Comparison of ENCODE assay signal across 20 mouse cellular contexts in genomic region chr2:92723618-92724263, GRCm38 (mm10).
DNase-seq lines count a peak whose midpoint lies in the region; ATAC-seq lines count a peak whose summit lies in the region.
"Had no signal": no experiment of that assay in that cellular context is flagged by ENCODE, and none has a peak within 500 bp of the region (broad histone marks: within the 10 kb centered on the region; RNA-seq: fewer than 3 reads in every experiment).

No protein-coding gene starts in this region.

- H3K4me1 ChIP-seq in hindbrain, embryonic 13.5 days (replicated peaks): peaks cover 39% of the 10 kb centered on the region
- H3K4me1 ChIP-seq in hindbrain, embryonic 10.5 days (replicated peaks): peaks cover 19% of the 10 kb centered on the region
- H3K4me1 ChIP-seq in forebrain, embryonic 13.5 days: peaks cover 20% of the 10 kb centered on the region
- peaks cover 23% of the 10 kb centered on the region for H3K4me1 ChIP-seq in hindbrain, embryonic 16.5 days (ENCODE audit: control insufficient read depth, insufficient read depth, low read depth, low read length)
- H3K4me1 ChIP-seq: embryonic facial prominence, embryonic 12.5 days; limb, embryonic 12.5 days; liver, embryonic 13.5 days had no signal

- H3K27ac ChIP-seq in hindbrain, embryonic 13.5 days: peak overlapping the region; percentile 76
- no peak overlapping the region for H3K27ac ChIP-seq in hindbrain, embryonic 10.5 days
- peak overlapping the region; percentile 51 for H3K27ac ChIP-seq in forebrain, embryonic 13.5 days
- peak overlapping the region; percentile 61 for H3K27ac ChIP-seq in hindbrain, embryonic 16.5 days (ENCODE audit: low read depth, low read length)
- H3K27ac ChIP-seq: embryonic facial prominence, embryonic 12.5 days; left cerebral cortex, adult 2 months; limb, embryonic 12.5 days; liver, embryonic 13.5 days; lung, embryonic 15.5 days; macrophage had no signal

- no peak overlapping the region for H3K4me3 ChIP-seq in hindbrain, embryonic 13.5 days
- no peak overlapping the region for H3K4me3 ChIP-seq in hindbrain, embryonic 10.5 days
- no peak overlapping the region for H3K4me3 ChIP-seq in forebrain, embryonic 13.5 days
- no peak overlapping the region for H3K4me3 ChIP-seq in hindbrain, embryonic 16.5 days (ENCODE audit: low read length)
- H3K4me3 ChIP-seq: embryonic facial prominence, embryonic 12.5 days; left cerebral cortex, adult 2 months; limb, embryonic 12.5 days; liver, embryonic 13.5 days; lung, embryonic 15.5 days had no signal

- no peaks in the 10 kb centered on the region for H3K9me3 ChIP-seq in hindbrain, embryonic 13.5 days
- no peaks in the 10 kb centered on the region for H3K9me3 ChIP-seq in hindbrain, embryonic 10.5 days
- no peaks in the 10 kb centered on the region for H3K9me3 ChIP-seq in forebrain, embryonic 13.5 days (replicated peaks)
- H3K9me3 ChIP-seq in hindbrain, embryonic 16.5 days (ENCODE audit: control insufficient read depth, low read length): peaks cover 5% of the 10 kb centered on the region
- H3K9me3 ChIP-seq: embryonic facial prominence, embryonic 12.5 days; liver, embryonic 13.5 days; lung, embryonic 15.5 days had no signal

- H3K4me2 ChIP-seq in hindbrain, embryonic 13.5 days: no peak overlapping the region
- H3K4me2 ChIP-seq in forebrain, embryonic 13.5 days: 0 out of 2 replicates have a peak overlapping the region, but pooled peaks have one; percentile 14
- H3K4me2 ChIP-seq in hindbrain, embryonic 16.5 days (ENCODE audit: low read length): no peak overlapping the region
- H3K4me2 ChIP-seq: embryonic facial prominence, embryonic 12.5 days; limb, embryonic 12.5 days; liver, embryonic 13.5 days; lung, embryonic 15.5 days had no signal

- DNase-seq in hindbrain, embryonic 10.5 days (ENCODE audit: low spot score): no peak
- peak; percentile 68 for DNase-seq in retina, embryonic 14.5 days (ENCODE audit: low spot score)
- DNase-seq in gastrocnemius, postnatal 10 days: no peak
- DNase-seq: adrenal gland, postnatal 10 days; cerebellum, adult 18-20 months; heart, adult 11 months; kidney, adult 11 months; kidney, postnatal 10 days; liver, embryonic 13.5 days; right cerebral cortex, postnatal 14 days; thymus, postnatal 14 days had no signal

- WGBS in hindbrain, embryonic 13.5 days: 33% methylated on average over 9 of the region's 9 CpGs
- 49% methylated on average over 9 of the region's 9 CpGs for WGBS in hindbrain, embryonic 10.5 days
- WGBS in forebrain, embryonic 13.5 days: 50% methylated on average over 9 of the region's 9 CpGs
- 32% methylated on average over 9 of the region's 9 CpGs for WGBS in hindbrain, embryonic 16.5 days

- H3K36me3 ChIP-seq in hindbrain, embryonic 13.5 days: no peaks in the 10 kb centered on the region
- H3K36me3 ChIP-seq in hindbrain, embryonic 10.5 days: no peaks in the 10 kb centered on the region
- no peaks in the 10 kb centered on the region for H3K36me3 ChIP-seq in forebrain, embryonic 13.5 days (ENCODE audit: poor library complexity, severe bottlenecking)
- no peaks in the 10 kb centered on the region for H3K36me3 ChIP-seq in hindbrain, embryonic 16.5 days (ENCODE audit: control insufficient read depth, insufficient read depth, low read length)
- H3K36me3 ChIP-seq: embryonic facial prominence, embryonic 12.5 days; limb, embryonic 12.5 days; liver, embryonic 13.5 days; lung, embryonic 15.5 days had no signal

- peak; percentile 71 for ATAC-seq in hindbrain, embryonic 13.5 days (ENCODE audit: low FRiP score)
- ATAC-seq in forebrain, embryonic 13.5 days: peak; percentile 71
- ATAC-seq in hindbrain, embryonic 16.5 days: peak; percentile 72
- ATAC-seq in megakaryocyte, adult 5-6 weeks (ENCODE audit: poor library complexity, severe bottlenecking): no peak

- H3K27me3 ChIP-seq in hindbrain, embryonic 13.5 days: no peaks in the 10 kb centered on the region
- H3K27me3 ChIP-seq in hindbrain, embryonic 10.5 days (ENCODE audit: insufficient read depth, poor library complexity, severe bottlenecking): no peaks in the 10 kb centered on the region
- H3K27me3 ChIP-seq in forebrain, embryonic 13.5 days: no peaks in the 10 kb centered on the region
- no peaks in the 10 kb centered on the region for H3K27me3 ChIP-seq in hindbrain, embryonic 16.5 days (replicated peaks; ENCODE audit: control insufficient read depth, insufficient read depth, low read length)
- H3K27me3 ChIP-seq: embryonic facial prominence, embryonic 12.5 days; limb, embryonic 12.5 days; liver, embryonic 13.5 days; lung, embryonic 15.5 days had no signal

- 0 out of 2 replicates have a peak overlapping the region, but pooled peaks have one; percentile 36 for H3K9ac ChIP-seq in hindbrain, embryonic 13.5 days
- no peak overlapping the region for H3K9ac ChIP-seq in forebrain, embryonic 13.5 days
- no peak overlapping the region for H3K9ac ChIP-seq in hindbrain, embryonic 16.5 days (ENCODE audit: low read depth, low read length)
- H3K9ac ChIP-seq: embryonic facial prominence, embryonic 12.5 days; limb, embryonic 12.5 days; liver, embryonic 13.5 days; lung, embryonic 15.5 days had no signal
